Mouse (Mus musculus) ES-Bruce4 (cell line): ENCODE data around the gene Grifin. TPM values are rescaled to one million over a fixed set of nuclear protein-coding genes. Genes with fewer than 3 reads are reported as not detected.

Source experiments
- H3K27ac ChIP-seq: 2 replicates; pipeline ENCODE4 v1.5.1; 2012; ENCODE audit warnings: low read length, inconsistent platforms; ENCODE audit not compliant: insufficient read depth
- H3K27me3 ChIP-seq: 2 replicates; pipeline ENCODE4 v1.6.1; 2012; ENCODE audit warnings: mild to moderate bottlenecking, low read length, inconsistent platforms; ENCODE audit not compliant: control insufficient read depth, poor library complexity, insufficient read depth, severe bottlenecking
- H3K36me3 ChIP-seq: 2 replicates; pipeline ENCODE4 v1.6.1; 2012; ENCODE audit warnings: inconsistent platforms, mild to moderate bottlenecking, low read length, moderate library complexity; ENCODE audit not compliant: control insufficient read depth, poor library complexity, insufficient read depth, severe bottlenecking
- H3K4me1 ChIP-seq: one replicate; pipeline ENCODE4 v1.8.1; 2011; ENCODE audit warnings: low read length; ENCODE audit not compliant: control insufficient read depth, insufficient read depth
- H3K4me3 ChIP-seq: 2 replicates; pipeline ENCODE4 v1.5.1; 2011; ENCODE audit warnings: low read depth, mild to moderate bottlenecking, low read length
- H3K9ac ChIP-seq: 2 replicates; pipeline ENCODE4 v1.6.1; 2012; ENCODE audit warnings: low read depth, mild to moderate bottlenecking, inconsistent platforms; ENCODE audit not compliant: poor library complexity, severe bottlenecking
- H3K9me3 ChIP-seq: replicated peaks from 2 replicates; pipeline ENCODE4 v1.6.1; 2012; ENCODE audit warnings: mild to moderate bottlenecking, low read length, inconsistent platforms; ENCODE audit not compliant: control insufficient read depth, poor library complexity, insufficient read depth, severe bottlenecking
- CTCF ChIP-seq: IDR thresholded peaks from one replicate; pipeline ENCODE4 v1.8.1; 2011; ENCODE audit warnings: low read depth, low read length
- EP300 ChIP-seq: IDR thresholded peaks from 2 replicates; pipeline ENCODE4 v1.6.1; 2011; ENCODE audit warnings: low read depth, low read length; ENCODE audit not compliant: insufficient read depth
- POLR2A ChIP-seq: IDR thresholded peaks from one replicate; pipeline ENCODE4 v1.8.1; 2011; ENCODE audit warnings: low read length; ENCODE audit not compliant: insufficient read depth
- polyA plus RNA-seq: library from polyadenylated mRNA; stranded (reverse); fragments of >200 nt; gene quantifications from 2 replicates; pipeline ENCODE4 v1.2.4, GENCODE M21; 2011; ENCODE audit warnings: low read depth; ENCODE audit not compliant: missing spikeins, insufficient read depth, insufficient read length

The Grifin gene
- polyA plus RNA-seq, 1 experiment = not detected

GRCm38 (mm10) chr5:140609511-140610272, 44.8 kb upstream of the Grifin start:
- H3K27me3 ChIP-seq = peaks cover 2% of the 10 kb centered on the region; the same call in 1 of the 2 replicates
- no peaks in the 10 kb centered on the region for H3K36me3 ChIP-seq
- H3K27ac ChIP-seq = no peak overlapping the region
- H3K9ac ChIP-seq = no peak overlapping the region
- no peak overlapping the region for H3K4me3 ChIP-seq
- H3K4me1 ChIP-seq = peaks cover 4% of the 10 kb centered on the region
- no peaks in the 10 kb centered on the region for H3K9me3 ChIP-seq
- TF ChIP-seq EP300 (no peak), POLR2A (no peak), CTCF (no peak)

DNA sequence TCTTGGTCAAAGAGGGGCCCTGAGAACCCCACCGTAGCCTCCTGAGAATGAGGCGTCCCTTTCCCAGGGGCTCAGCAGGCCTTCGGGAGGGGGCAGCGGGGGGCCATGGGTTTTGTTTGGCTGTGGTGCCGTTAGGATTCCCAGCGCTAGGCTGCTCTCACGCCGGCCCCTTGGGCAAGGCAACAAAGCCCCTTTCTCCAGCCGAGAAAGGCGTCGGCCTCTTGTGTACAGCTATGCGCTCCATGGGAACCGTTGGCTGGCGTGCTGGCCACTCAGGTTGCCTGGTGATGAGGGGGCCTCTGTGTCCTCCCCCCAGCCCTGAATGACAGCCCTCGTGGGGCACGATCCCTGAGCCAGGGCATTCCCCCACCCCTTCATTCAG, 43.8 kb upstream of the Grifin start:
- H3K4me3 ChIP-seq = peak overlapping the region; percentile 74; the same call in 1 of the 2 replicates
- no peaks in the 10 kb centered on the region for H3K9me3 ChIP-seq
- H3K4me1 ChIP-seq = peaks cover 4% of the 10 kb centered on the region
- H3K27ac ChIP-seq = no peak overlapping the region
- H3K36me3 ChIP-seq = no peaks in the 10 kb centered on the region
- no peak for TF ChIP-seq POLR2A
- TF ChIP-seq EP300 = no peak
- no peak for TF ChIP-seq CTCF
- H3K9ac ChIP-seq = no peak overlapping the region
- H3K27me3 ChIP-seq = peaks cover 2% of the 10 kb centered on the region; the same call in 1 of the 2 replicates

GRCm38 (mm10) chr5:140607836-140608633, 43.2 kb upstream of the Grifin start:
- H3K9ac ChIP-seq = peak overlapping the region; percentile 46
- no peaks in the 10 kb centered on the region for H3K9me3 ChIP-seq
- no peaks in the 10 kb centered on the region for H3K36me3 ChIP-seq
- H3K27me3 ChIP-seq = peaks cover 2% of the 10 kb centered on the region; the same call in 1 of the 2 replicates
- no peak overlapping the region for H3K27ac ChIP-seq
- H3K4me1 ChIP-seq = peaks cover 4% of the 10 kb centered on the region
- H3K4me3 ChIP-seq = peak overlapping the region; percentile 74
- TF ChIP-seq POLR2A (no peak), CTCF (no peak), EP300 (no peak)

GRCm38 (mm10) chr5:140607001-140607835, 42.3 kb upstream of the Grifin start, which contains the start of gene Lfng:
Lfng (plus strand) TSS chr5:140607320.
- H3K27me3 ChIP-seq = peaks cover 2% of the 10 kb centered on the region; the same call in 1 of the 2 replicates
- H3K27ac ChIP-seq = no peak within 1 kb of the TSS
- no peaks in the 10 kb centered on the region for H3K36me3 ChIP-seq
- H3K4me3 ChIP-seq = peak within 1 kb of the TSS; percentile 74
- H3K9me3 ChIP-seq = no peaks in the 10 kb centered on the region
- TF ChIP-seq POLR2A (peak; percentile 56), EP300 (no peak)
- H3K4me1 ChIP-seq = no peaks in the 10 kb centered on the region
- peak within 1 kb of the TSS; percentile 46 for H3K9ac ChIP-seq

GRCm38 (mm10) chr5:140606386-140606785, 41.5 kb upstream of the Grifin start:
- Histone ChIP-seq H3K27ac (no peak overlapping the region), H3K9me3 (no peaks in the 10 kb centered on the region), H3K4me1 (no peaks in the 10 kb centered on the region), H3K9ac (peak overlapping the region; percentile 20; the same call in 1 of the 2 replicates), H3K36me3 (no peaks in the 10 kb centered on the region), H3K4me3 (peak overlapping the region; percentile 74), H3K27me3 (peaks cover 2% of the 10 kb centered on the region; the same call in 1 of the 2 replicates)
- TF ChIP-seq POLR2A (no peak), CTCF (no peak), EP300 (no peak)
